Mouse (Mus musculus): ENCODE data around the gene Il1rl1.

- no peak for TF ChIP-seq CTCF (IDR thresholded peaks at IDR 0.05; ENCODE audit: low read depth, low read length)
- no peak for TF ChIP-seq POLR2A (IDR thresholded peaks at IDR 0.05; ENCODE audit: extremely low read depth, insufficient read depth, low read length)
Observed at GRCm38 (mm10) chr1:40494594-40494993, 65.2 kb downstream of the Il1rl1 start.

Data from liver, adult 2 months (tissue).